Mouse (Mus musculus) liver, embryonic 16.5 days (tissue): ENCODE results near the gene Pafah1b1. TPM values are rescaled to one million over a fixed set of nuclear protein-coding genes. Genes with fewer than 3 reads are reported as not detected.

Experiments used
- ATAC-seq: fragments of 200-750 bp; cut with Nextera tagmentation; 2 replicates; pipeline ENCODE4 v1.8.0; 2017; ENCODE audit warnings: low read depth, mild to moderate bottlenecking, moderate number of reproducible peaks, moderate library complexity
- H3K27ac ChIP-seq: fragments of 300-500 bp; sonication (generic); 2 replicates; pipeline ENCODE4 v1.5.1; 2014; ENCODE audit warnings: mild to moderate bottlenecking, low read length
- H3K27me3 ChIP-seq: fragments of 300-500 bp; sonication (generic); 2 replicates; pipeline ENCODE4 v1.6.1; 2014; ENCODE audit warnings: low read depth, low read length, mixed read lengths; ENCODE audit not compliant: control insufficient read depth, insufficient read depth
- H3K36me3 ChIP-seq: fragments of 300-500 bp; sonication (generic); 2 replicates; pipeline ENCODE4 v1.6.1; 2014; ENCODE audit warnings: mild to moderate bottlenecking; ENCODE audit not compliant: control insufficient read depth, insufficient read depth
- H3K4me1 ChIP-seq: fragments of 300-500 bp; sonication (generic); 2 replicates; pipeline ENCODE4 v1.6.1; 2014; ENCODE audit warnings: low read depth, low read length, mixed read lengths; ENCODE audit not compliant: control insufficient read depth
- H3K4me2 ChIP-seq: fragments of 300-500 bp; sonication (generic); 2 replicates; pipeline ENCODE4 v1.6.1; 2014; ENCODE audit warnings: low read depth, low read length, mixed read lengths
- H3K4me3 ChIP-seq: fragments of 300-500 bp; sonication (generic); 2 replicates; pipeline ENCODE4 v1.5.1; 2014; ENCODE audit warnings: low read depth, mild to moderate bottlenecking, low read length
- H3K9ac ChIP-seq: fragments of 300-500 bp; sonication (generic); 2 replicates; pipeline ENCODE4 v1.6.1; 2014; ENCODE audit warnings: low read depth, low read length
- H3K9me3 ChIP-seq: fragments of 300-500 bp; sonication (generic); replicated peaks from 2 replicates; pipeline ENCODE4 v1.6.1; 2016; ENCODE audit warnings: low read length; ENCODE audit not compliant: control insufficient read depth
- WGBS: fragments of 180-500 bp; shearing (Covaris S2); extraction: QIAGEN DNeasy Blood & Tissue Kit; methylation state at CpG from one replicate; pipeline ENCODE4 v1.1.7; 2014; ENCODE audit not compliant: insufficient replicate concordance; 5-methylcytosine and 5-hydroxymethylcytosine counted together
- polyA plus RNA-seq: library from polyadenylated mRNA; unstranded; fragments of >200 nt; fragmentation: Nextera tagmentation; extraction: Ambion mirVana; gene quantifications from 2 replicates; pipeline ENCODE4 v1.2.1, GENCODE M21; 2015

Gene Pafah1b1
- polyA plus RNA-seq, 1 experiment from 2014 or later = 26.4 TPM

DNA sequence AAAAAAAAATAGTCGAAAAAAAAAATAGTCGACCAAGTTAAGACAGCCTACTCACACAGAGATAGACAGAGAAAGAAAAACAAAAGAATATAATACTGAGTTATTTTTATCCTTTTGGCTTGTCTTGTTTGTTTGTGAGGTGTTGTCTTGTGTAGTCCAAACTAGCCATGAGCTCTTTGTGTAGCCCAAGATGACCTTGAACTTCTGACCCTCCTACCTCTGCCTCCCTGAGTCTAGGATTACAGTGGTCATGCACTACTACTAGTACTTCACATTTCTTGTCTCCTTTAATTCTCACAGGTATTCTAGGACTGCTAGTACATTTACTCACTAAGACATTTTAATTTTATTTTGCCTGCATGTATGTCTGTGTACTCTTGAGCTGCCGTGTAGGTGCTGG lies 97.0 kb downstream of the Pafah1b1 start:
- Histone ChIP-seq H3K9me3 (no peaks in the 10 kb centered on the region), H3K4me1 (peaks cover 24% of the 10 kb centered on the region), H3K4me2 (no peak overlapping the region), H3K9ac (no peak overlapping the region), H3K27ac (no peak overlapping the region), H3K36me3 (peaks cover 31% of the 10 kb centered on the region), H3K27me3 (no peaks in the 10 kb centered on the region), H3K4me3 (no peak overlapping the region)
- WGBS = 69% methylated on average over 3 of the region's 3 CpGs
- ATAC-seq = no peak

DNA sequence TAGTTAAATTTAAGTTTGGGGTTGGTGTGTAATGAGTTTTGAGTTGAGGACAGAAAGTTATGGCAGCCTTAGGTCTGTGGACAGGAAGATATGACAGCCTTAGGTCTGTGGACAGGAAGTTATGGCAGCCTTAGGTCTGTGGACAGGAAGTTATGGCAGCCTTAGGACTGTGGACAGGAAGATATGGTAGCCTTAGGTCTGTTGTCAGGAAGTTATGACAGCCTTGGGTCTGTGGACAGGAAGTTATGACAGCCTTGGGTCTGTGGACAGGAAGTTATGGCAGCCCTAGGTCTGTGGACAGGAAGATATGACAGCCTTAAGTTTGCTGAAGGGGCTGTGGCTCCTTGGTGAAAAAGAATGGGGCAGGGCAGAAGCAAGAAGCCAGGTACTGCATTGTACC lies 99.1 kb downstream of the Pafah1b1 start:
- H3K4me1 ChIP-seq = peaks cover 37% of the 10 kb centered on the region
- no peak overlapping the region for H3K4me2 ChIP-seq
- H3K9me3 ChIP-seq = no peaks in the 10 kb centered on the region
- no peak overlapping the region for H3K4me3 ChIP-seq
- no peak for ATAC-seq
- H3K9ac ChIP-seq = no peak overlapping the region
- peaks cover 20% of the 10 kb centered on the region for H3K36me3 ChIP-seq
- peaks cover 2% of the 10 kb centered on the region for H3K27me3 ChIP-seq
- H3K27ac ChIP-seq = no peak overlapping the region

Other genes with a start within 250 kb of the Pafah1b1 start
- gene Rap1gap2, start 113.8 kb downstream of the Pafah1b1 start, polyA plus RNA-seq = 0.63 and 1.2 TPM in 2 replicates
- gene Ccdc92b, start 105.1 kb downstream of the Pafah1b1 start, polyA plus RNA-seq = 8.3 and 10.4 TPM in 2 replicates
- 30.6 and 35.3 TPM in 2 replicates for gene Cluh, start 75.2 kb downstream of the Pafah1b1 start, polyA plus RNA-seq
- 15.5 and 16.6 TPM in 2 replicates for gene Mettl16, start 46.2 kb upstream of the Pafah1b1 start, polyA plus RNA-seq
- 0.90 and 1.2 TPM in 2 replicates for gene Mnt, start 106.2 kb upstream of the Pafah1b1 start, polyA plus RNA-seq
- 0.89 and 1.2 TPM in 2 replicates for gene Sgsm2, start 172.4 kb upstream of the Pafah1b1 start, polyA plus RNA-seq
- gene Tsr1, start 173.4 kb upstream of the Pafah1b1 start, polyA plus RNA-seq = 16.7 and 17.5 TPM in 2 replicates
- gene Smg6, start 201.2 kb upstream of the Pafah1b1 start, polyA plus RNA-seq = 5.1 and 5.5 TPM in 2 replicates
- 4.6 and 5.1 TPM in 2 replicates for gene Srr, start 201.3 kb upstream of the Pafah1b1 start, polyA plus RNA-seq